Mouse (Mus musculus): ENCODE results near the gene Gm45233. TPM values are rescaled to one million over a fixed set of nuclear protein-coding genes. Genes with fewer than 3 reads are reported as not detected.
"Not testable (repeated sequence)": the region's sequence is repeated elsewhere in the genome, so short reads cannot be mapped to it uniquely, and the experiment has no call there.

Gene Gm45233
- 0.31 TPM in 1 of 2 replicates, not detected in the other for polyA plus RNA-seq (2014; fragmentation: Nextera tagmentation; extraction: Ambion mirVana)

DNA sequence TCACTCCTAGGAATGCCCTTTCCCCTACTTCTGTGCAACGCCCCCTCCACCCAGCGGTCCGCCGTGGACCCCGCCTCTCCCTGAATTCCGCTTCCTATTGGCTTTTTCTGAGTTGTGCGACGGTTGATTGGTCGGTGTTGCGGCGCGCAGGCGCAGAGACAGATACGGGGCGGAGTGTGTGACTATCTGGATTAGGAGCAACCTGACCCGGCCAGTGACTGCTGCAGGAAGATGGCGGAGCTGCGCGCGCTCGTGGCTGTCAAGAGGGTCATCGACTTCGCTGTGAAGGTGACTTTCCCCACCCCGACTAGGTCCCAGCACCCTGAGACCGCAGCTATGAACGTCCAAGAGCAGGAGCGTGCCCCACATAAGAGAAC is at the start of gene Gm45233, which contains the start of gene Etfb:
TSS of gene Gm45233 (plus strand) at position 212 of the 377 bp plus-strand sequence.
TSS of gene Etfb (plus strand) at position 167 of the 377 bp plus-strand sequence.
- ATAC-seq (ENCODE audit: insufficient number of reproducible peaks, low FRiP score, low TSS enrichment, low read depth) (peak; percentile 96), DNase-seq (ENCODE audit: low spot score) (peak; percentile 92)
- peak within 1 kb of the TSS; percentile 71 for H3K4me2 ChIP-seq (ENCODE audit: low read depth, severe bottlenecking)
- no peaks in the 10 kb centered on the region for H3K27me3 ChIP-seq (ENCODE audit: control insufficient read depth, insufficient read depth, low read length)
- H3K4me3 ChIP-seq (ENCODE audit: low read depth, low read length), result peak within 1 kb of the TSS; percentile 51
- H3K9me3 ChIP-seq (ENCODE audit: control insufficient read depth, low read length), result no peaks in the 10 kb centered on the region
- under 1% methylated on average over 27 of the region's 27 CpGs for WGBS
- no peaks in the 10 kb centered on the region for H3K36me3 ChIP-seq (ENCODE audit: control insufficient read depth, insufficient read depth, low read length)
- H3K9ac ChIP-seq (ENCODE audit: low read length), result peak within 1 kb of the TSS; percentile 65
- H3K4me1 ChIP-seq (ENCODE audit: control insufficient read depth, insufficient read depth, low read length), result peaks cover 7% of the 10 kb centered on the region; the same call in 1 of the 2 replicates
- peak within 1 kb of the TSS; percentile 86 for H3K27ac ChIP-seq (replicated peaks; ENCODE audit: low read depth, low read length)

DNA sequence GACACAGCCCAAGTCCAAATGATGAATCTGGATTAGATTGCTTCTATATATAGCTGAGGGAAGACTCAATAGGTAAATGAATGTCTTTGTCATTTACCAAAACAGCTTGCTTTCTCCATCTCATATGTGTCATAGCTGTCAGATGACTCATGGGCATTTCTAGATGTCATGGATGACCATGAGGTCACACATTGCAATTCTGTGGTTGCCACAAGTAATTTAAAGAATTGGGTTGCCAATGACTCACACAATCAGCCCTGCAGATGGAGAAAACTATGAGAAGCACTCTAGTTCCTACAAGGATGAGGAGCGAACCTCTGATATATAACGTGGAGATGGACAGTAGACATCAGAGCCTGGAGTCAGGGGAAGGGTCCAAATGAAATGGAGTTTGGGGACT is 44.4 kb upstream of the Gm45233 start:
- no peak overlapping the region for H3K4me2 ChIP-seq (ENCODE audit: low read depth, severe bottlenecking)
- no peaks in the 10 kb centered on the region for H3K4me1 ChIP-seq (ENCODE audit: control insufficient read depth, insufficient read depth, low read length)
- H3K27me3 ChIP-seq (ENCODE audit: control insufficient read depth, insufficient read depth, low read length), result no peaks in the 10 kb centered on the region
- DNase-seq (ENCODE audit: low spot score) (no peak), ATAC-seq (ENCODE audit: insufficient number of reproducible peaks, low FRiP score, low TSS enrichment, low read depth) (no peak)
- H3K4me3 ChIP-seq (ENCODE audit: low read depth, low read length), result no peak overlapping the region
- 94% methylated on average over 2 of the region's 2 CpGs for whole genome bisulfite sequencing
- H3K9ac ChIP-seq (ENCODE audit: low read length), result no peak overlapping the region
- no peaks in the 10 kb centered on the region for H3K9me3 ChIP-seq (ENCODE audit: control insufficient read depth, low read length)
- H3K36me3 ChIP-seq (ENCODE audit: control insufficient read depth, insufficient read depth, low read length), result no peaks in the 10 kb centered on the region
- H3K27ac ChIP-seq (replicated peaks; ENCODE audit: low read depth, low read length), result no peak overlapping the region

DNA sequence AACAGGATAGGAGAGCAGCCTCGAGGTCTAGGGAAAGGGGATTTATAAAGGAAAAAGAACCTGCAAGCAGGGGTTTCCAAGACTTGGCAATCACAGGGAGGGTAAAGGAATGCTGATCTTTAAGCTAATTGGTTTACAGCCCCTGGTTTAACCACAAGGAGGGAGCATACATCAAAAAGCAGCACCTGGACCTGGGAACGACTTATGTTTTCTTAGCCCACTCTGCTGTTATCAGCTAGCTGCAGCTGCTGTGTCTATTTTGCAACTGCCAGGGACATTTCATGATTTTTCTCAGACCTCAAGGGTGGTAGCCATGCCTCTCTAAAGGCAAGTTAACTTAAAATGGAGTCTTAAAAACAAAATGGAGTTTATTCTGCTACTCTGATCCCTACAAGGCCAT is 41.2 kb upstream of the Gm45233 start:
- ATAC-seq (ENCODE audit: insufficient number of reproducible peaks, low FRiP score, low TSS enrichment, low read depth) (no peak), DNase-seq (ENCODE audit: low spot score) (no peak)
- Histone ChIP-seq H3K9me3 (ENCODE audit: control insufficient read depth, low read length) (no peaks in the 10 kb centered on the region), H3K27me3 (ENCODE audit: control insufficient read depth, insufficient read depth, low read length) (no peaks in the 10 kb centered on the region), H3K4me3 (ENCODE audit: low read depth, low read length) (no peak overlapping the region), H3K36me3 (ENCODE audit: control insufficient read depth, insufficient read depth, low read length) (no peaks in the 10 kb centered on the region), H3K27ac (replicated peaks; ENCODE audit: low read depth, low read length) (no peak overlapping the region), H3K4me2 (ENCODE audit: low read depth, severe bottlenecking) (no peak overlapping the region), H3K4me1 (ENCODE audit: control insufficient read depth, insufficient read depth, low read length) (no peaks in the 10 kb centered on the region), H3K9ac (ENCODE audit: low read length) (no peak overlapping the region)
- WGBS, result 19% methylated on average over 2 of the region's 2 CpGs

DNA sequence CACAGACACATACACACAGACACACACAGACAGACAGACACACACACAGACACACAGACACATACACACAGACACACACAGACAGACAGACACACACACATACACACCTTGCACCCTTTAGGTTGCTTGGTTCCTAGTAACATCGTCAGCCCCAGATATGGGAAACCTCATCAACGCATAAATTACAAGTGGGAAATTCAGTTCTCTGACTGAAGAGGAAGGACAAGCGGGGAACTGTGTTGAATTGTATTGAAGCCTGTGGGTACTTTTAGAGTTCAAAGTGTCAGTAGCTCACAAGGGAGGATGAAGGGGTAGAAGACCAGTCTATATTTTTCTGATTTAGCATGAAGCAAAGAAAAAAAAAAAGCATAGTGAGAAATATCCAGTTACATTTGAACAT is 36.4 kb upstream of the Gm45233 start:
- no peak overlapping the region for H3K27ac ChIP-seq (replicated peaks; ENCODE audit: low read depth, low read length)
- no peak for DNase-seq (ENCODE audit: low spot score)
- no peak overlapping the region for H3K4me3 ChIP-seq (ENCODE audit: low read depth, low read length)
- no peaks in the 10 kb centered on the region for H3K36me3 ChIP-seq (ENCODE audit: control insufficient read depth, insufficient read depth, low read length)
- H3K9ac ChIP-seq (ENCODE audit: low read length), result no peak overlapping the region
- H3K4me2 ChIP-seq (ENCODE audit: low read depth, severe bottlenecking), result no peak overlapping the region
- WGBS, result 89% methylated on average over 3 of the region's 3 CpGs
- H3K4me1 ChIP-seq (ENCODE audit: control insufficient read depth, insufficient read depth, low read length), result no peaks in the 10 kb centered on the region
- no peak for ATAC-seq (ENCODE audit: insufficient number of reproducible peaks, low FRiP score, low TSS enrichment, low read depth)
- no peaks in the 10 kb centered on the region for H3K27me3 ChIP-seq (ENCODE audit: control insufficient read depth, insufficient read depth, low read length)
- no peaks in the 10 kb centered on the region for H3K9me3 ChIP-seq (ENCODE audit: control insufficient read depth, low read length)

DNA sequence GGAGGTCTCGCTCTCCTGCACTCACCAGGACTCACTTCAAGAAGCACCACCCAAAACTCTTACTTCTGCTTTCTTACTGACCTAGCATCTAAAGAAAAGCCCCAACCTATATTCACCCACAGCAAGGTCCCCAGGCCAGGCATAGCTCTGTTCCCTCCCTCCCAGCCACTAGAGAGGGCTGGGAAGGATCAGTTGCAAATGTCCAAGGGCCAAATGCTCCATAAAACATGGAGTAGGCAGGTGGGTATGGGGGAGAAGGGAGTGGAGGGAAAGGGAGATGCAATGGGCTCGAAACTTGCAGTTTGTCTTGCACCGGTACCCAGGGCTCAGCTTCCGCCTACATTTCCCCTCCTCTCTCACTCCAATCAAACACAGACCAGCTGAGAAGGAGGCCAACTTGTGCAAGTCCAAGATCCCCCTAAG is 35.8 kb upstream of the Gm45233 start, which contains the start of gene Siglecg:
TSS of gene Siglecg (plus strand) at position 74 of the 423 bp plus-strand sequence.
- ATAC-seq (ENCODE audit: insufficient number of reproducible peaks, low FRiP score, low TSS enrichment, low read depth) (no peak), DNase-seq (ENCODE audit: low spot score) (no peak)
- H3K9ac ChIP-seq (ENCODE audit: low read length), result no peak within 1 kb of the TSS
- no peaks in the 10 kb centered on the region for H3K9me3 ChIP-seq (ENCODE audit: control insufficient read depth, low read length)
- H3K4me1 ChIP-seq (ENCODE audit: control insufficient read depth, insufficient read depth, low read length), result no peaks in the 10 kb centered on the region
- H3K4me3 ChIP-seq (ENCODE audit: low read depth, low read length), result no peak within 1 kb of the TSS
- no peak within 1 kb of the TSS for H3K4me2 ChIP-seq (ENCODE audit: low read depth, severe bottlenecking)
- H3K27me3 ChIP-seq (ENCODE audit: control insufficient read depth, insufficient read depth, low read length), result no peaks in the 10 kb centered on the region
- H3K36me3 ChIP-seq (ENCODE audit: control insufficient read depth, insufficient read depth, low read length), result no peaks in the 10 kb centered on the region
- 65% methylated on average over 4 of the region's 4 CpGs for WGBS
- no peak within 1 kb of the TSS for H3K27ac ChIP-seq (replicated peaks; ENCODE audit: low read depth, low read length)

DNA sequence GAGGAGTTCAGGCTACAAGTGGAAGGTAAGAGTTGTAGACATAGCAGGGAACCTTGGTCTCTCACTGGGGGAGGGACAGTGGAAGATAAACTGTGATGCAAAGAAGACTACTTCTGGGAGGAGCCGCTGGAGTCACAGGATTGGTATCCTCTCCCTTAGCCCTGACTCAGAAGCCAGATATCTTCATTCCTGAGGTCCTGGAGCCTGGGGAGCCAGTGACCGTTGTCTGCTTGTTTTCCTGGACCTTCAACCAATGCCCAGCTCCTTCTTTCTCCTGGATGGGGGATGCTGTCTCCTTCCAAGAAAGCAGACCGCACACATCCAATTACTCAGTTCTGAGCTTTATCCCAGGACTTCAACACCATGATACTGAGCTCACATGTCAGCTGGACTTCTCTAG is 34.8 kb upstream of the Gm45233 start:
- Histone ChIP-seq H3K9me3 (ENCODE audit: control insufficient read depth, low read length) (no peaks in the 10 kb centered on the region), H3K27ac (replicated peaks; ENCODE audit: low read depth, low read length) (no peak overlapping the region), H3K4me3 (ENCODE audit: low read depth, low read length) (no peak overlapping the region), H3K4me1 (ENCODE audit: control insufficient read depth, insufficient read depth, low read length) (no peaks in the 10 kb centered on the region), H3K9ac (ENCODE audit: low read length) (no peak overlapping the region), H3K36me3 (ENCODE audit: control insufficient read depth, insufficient read depth, low read length) (no peaks in the 10 kb centered on the region), H3K27me3 (ENCODE audit: control insufficient read depth, insufficient read depth, low read length) (no peaks in the 10 kb centered on the region), H3K4me2 (ENCODE audit: low read depth, severe bottlenecking) (no peak overlapping the region)
- WGBS, result 84% methylated on average over 3 of the region's 3 CpGs
- no peak for DNase-seq (ENCODE audit: low spot score)
- ATAC-seq (ENCODE audit: insufficient number of reproducible peaks, low FRiP score, low TSS enrichment, low read depth), result no peak

DNA sequence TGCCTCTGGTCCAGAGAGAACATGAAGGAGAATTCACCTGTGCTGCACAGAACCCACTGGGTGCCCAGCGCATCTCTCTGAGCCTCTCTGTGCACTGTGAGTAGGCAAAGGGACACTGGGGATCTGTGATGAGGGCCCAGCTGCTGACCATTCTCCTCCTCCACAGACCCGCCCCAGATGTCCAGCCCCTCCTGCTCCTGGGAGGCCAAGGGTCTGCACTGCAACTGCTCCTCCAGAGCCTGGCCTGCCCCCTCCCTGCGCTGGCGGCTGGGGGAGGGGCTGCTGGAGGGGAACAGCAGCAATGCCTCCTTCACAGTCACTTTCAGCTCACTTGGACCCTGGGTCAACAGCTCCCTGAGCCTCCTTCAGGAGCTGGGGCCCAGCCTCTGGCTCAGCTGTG is 32.2 kb upstream of the Gm45233 start:
- not testable (repeated sequence) for H3K4me2 ChIP-seq (ENCODE audit: low read depth, severe bottlenecking); H3K4me3 ChIP-seq (ENCODE audit: low read depth, low read length); H3K4me1 ChIP-seq (ENCODE audit: control insufficient read depth, insufficient read depth, low read length); H3K27me3 ChIP-seq (ENCODE audit: control insufficient read depth, insufficient read depth, low read length); H3K9me3 ChIP-seq (ENCODE audit: control insufficient read depth, low read length); H3K27ac ChIP-seq (replicated peaks; ENCODE audit: low read depth, low read length); H3K9ac ChIP-seq (ENCODE audit: low read length); DNase-seq (ENCODE audit: low spot score); H3K36me3 ChIP-seq (ENCODE audit: control insufficient read depth, insufficient read depth, low read length)
- 0 out of 2 replicates have a peak, but pooled peaks have one; percentile 44 for ATAC-seq (ENCODE audit: insufficient number of reproducible peaks, low FRiP score, low TSS enrichment, low read depth)
- WGBS, result 32% methylated on average over 4 of the region's 4 CpGs

DNA sequence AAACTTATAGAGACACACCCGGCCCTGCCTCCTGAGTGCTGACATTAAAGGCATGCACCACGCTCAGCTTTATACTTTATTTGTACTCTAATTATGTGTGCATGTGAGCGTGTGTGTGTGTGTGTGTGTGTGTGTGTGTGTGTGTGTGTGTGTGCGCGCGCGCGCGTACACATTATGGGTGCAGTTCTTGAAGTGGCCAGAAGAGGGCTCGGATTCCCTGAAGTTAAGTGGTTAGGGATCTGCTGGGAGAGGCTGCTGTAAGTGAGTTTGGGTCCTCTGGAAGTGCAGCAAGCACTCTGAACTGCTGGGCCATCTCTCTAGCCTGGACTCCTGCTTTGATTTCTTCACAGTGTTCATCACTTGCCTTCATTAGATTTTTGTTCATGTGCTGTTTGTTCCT is 26.6 kb upstream of the Gm45233 start:
- H3K27ac ChIP-seq (replicated peaks; ENCODE audit: low read depth, low read length), result no peak overlapping the region
- DNase-seq (ENCODE audit: low spot score) (no peak), ATAC-seq (ENCODE audit: insufficient number of reproducible peaks, low FRiP score, low TSS enrichment, low read depth) (no peak)
- no peaks in the 10 kb centered on the region for H3K36me3 ChIP-seq (ENCODE audit: control insufficient read depth, insufficient read depth, low read length)
- no peak overlapping the region for H3K4me3 ChIP-seq (ENCODE audit: low read depth, low read length)
- no peaks in the 10 kb centered on the region for H3K4me1 ChIP-seq (ENCODE audit: control insufficient read depth, insufficient read depth, low read length)
- H3K9me3 ChIP-seq (ENCODE audit: control insufficient read depth, low read length), result no peaks in the 10 kb centered on the region
- H3K27me3 ChIP-seq (ENCODE audit: control insufficient read depth, insufficient read depth, low read length), result no peaks in the 10 kb centered on the region
- 87% methylated on average over 10 of the region's 10 CpGs for WGBS
- H3K9ac ChIP-seq (ENCODE audit: low read length), result no peak overlapping the region
- no peak overlapping the region for H3K4me2 ChIP-seq (ENCODE audit: low read depth, severe bottlenecking)

DNA sequence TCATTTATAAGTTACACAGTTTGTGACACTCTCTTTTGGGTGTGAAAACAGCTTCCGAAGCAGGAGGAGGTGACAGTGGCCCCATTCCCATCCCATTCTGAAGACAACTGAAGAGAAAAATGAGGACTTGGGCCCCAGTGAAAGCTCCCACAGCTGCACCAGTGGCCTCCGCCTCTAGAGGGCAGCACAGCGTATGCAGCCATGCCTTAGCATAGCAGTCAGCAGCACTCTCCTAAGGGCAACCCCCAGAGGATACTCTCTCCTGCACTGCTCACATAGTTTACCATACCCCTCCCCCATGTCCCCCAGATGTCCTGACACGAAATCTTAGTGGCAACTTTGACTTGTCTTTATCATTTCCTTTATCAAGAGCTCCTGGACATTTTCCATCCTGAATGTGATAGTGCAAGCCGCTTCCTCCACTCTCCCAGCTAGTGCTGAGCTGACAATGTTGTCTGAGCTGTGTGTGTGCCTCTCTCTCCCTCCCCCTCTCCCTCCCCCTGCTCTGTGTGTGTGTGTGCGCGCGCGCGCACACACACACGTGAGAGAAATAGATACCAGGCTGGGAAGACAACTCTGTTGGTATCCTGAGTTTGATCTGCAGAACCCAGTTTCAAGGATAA is 20.8 kb upstream of the Gm45233 start:
- H3K9ac ChIP-seq (ENCODE audit: low read length), result no peak overlapping the region
- no peaks in the 10 kb centered on the region for H3K27me3 ChIP-seq (ENCODE audit: control insufficient read depth, insufficient read depth, low read length)
- no peak overlapping the region for H3K4me2 ChIP-seq (ENCODE audit: low read depth, severe bottlenecking)
- H3K36me3 ChIP-seq (ENCODE audit: control insufficient read depth, insufficient read depth, low read length), result no peaks in the 10 kb centered on the region
- H3K9me3 ChIP-seq (ENCODE audit: control insufficient read depth, low read length), result no peaks in the 10 kb centered on the region
- no peak overlapping the region for H3K4me3 ChIP-seq (ENCODE audit: low read depth, low read length)
- no peak overlapping the region for H3K27ac ChIP-seq (replicated peaks; ENCODE audit: low read depth, low read length)
- 18% methylated on average over 11 of the region's 11 CpGs for WGBS
- no peaks in the 10 kb centered on the region for H3K4me1 ChIP-seq (ENCODE audit: control insufficient read depth, insufficient read depth, low read length)
- DNase-seq (ENCODE audit: low spot score) (peak; percentile 85), ATAC-seq (ENCODE audit: insufficient number of reproducible peaks, low FRiP score, low TSS enrichment, low read depth) (peak; percentile 81; the same call in 1 of the 2 replicates)
